Mouse (Mus musculus): ENCODE measurements around the gene Adamtsl4. TPM values are rescaled to one million over a fixed set of nuclear protein-coding genes. Genes with fewer than 3 reads are reported as not detected.
"Not testable (repeated sequence)": the region's sequence is repeated elsewhere in the genome, so short reads cannot be mapped to it uniquely, and the experiment has no call there.

Gene Adamtsl4
- polyA plus RNA-seq, 1 experiment from 2014 or later, result 1.0 TPM

DNA sequence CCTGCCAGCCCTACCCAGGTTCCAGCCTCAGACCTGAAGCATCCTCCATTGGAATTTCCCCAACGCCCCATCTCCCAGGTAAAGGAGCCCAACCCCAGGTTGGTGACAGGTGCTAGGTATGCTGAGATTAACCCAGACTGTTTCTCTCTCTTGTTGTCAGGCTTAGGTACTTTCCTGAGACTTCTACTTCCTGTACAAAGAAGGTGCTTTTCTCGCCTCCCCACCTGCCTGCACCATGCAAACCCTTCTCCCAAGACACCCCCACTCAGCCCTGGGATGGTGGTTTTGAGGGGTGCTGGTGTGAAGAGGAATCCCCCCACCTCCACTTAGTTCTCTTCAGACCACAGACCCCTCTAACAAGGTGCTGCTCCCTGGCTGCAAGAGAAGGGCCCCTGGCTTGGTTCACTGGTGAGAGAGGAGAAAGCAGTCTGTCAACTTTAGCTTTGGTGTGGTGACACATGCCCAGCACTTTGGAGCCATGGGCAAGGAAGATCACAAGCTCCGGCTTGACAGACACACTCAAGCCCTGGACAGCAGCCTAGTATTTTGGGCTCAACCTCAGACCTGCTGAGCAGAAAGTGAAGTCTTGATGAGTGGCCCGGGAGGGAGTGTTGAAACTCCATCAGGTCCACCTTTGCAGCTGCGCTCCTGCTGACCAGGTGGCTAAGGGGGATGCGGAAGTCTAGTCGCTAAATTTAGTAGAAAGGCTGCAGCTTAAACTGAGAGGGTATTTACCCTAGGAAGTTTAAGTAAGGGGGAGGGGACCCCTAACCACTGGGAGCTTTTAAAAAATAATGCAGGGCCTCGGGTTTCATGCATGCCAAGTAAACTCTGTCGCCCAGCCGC is 14.6 kb downstream of the Adamtsl4 start:
- peaks cover 38% of the 10 kb centered on the region for H3K4me1 ChIP-seq (replicated peaks)
- no peaks in the 10 kb centered on the region for H3K27me3 ChIP-seq
- H3K36me3 ChIP-seq, result peaks cover 34% of the 10 kb centered on the region
- ATAC-seq (ENCODE audit: low FRiP score), result no peak
- 62% methylated on average over 10 of the region's 10 CpGs for WGBS
- 0 out of 2 replicates have a peak overlapping the region, but pooled peaks have one; percentile 35 for H3K27ac ChIP-seq
- H3K9ac ChIP-seq, result 0 out of 2 replicates have a peak overlapping the region, but pooled peaks have one; percentile 46
- H3K4me3 ChIP-seq, result no peak overlapping the region
- no peaks in the 10 kb centered on the region for H3K9me3 ChIP-seq
- H3K4me2 ChIP-seq, result no peak overlapping the region

DNA sequence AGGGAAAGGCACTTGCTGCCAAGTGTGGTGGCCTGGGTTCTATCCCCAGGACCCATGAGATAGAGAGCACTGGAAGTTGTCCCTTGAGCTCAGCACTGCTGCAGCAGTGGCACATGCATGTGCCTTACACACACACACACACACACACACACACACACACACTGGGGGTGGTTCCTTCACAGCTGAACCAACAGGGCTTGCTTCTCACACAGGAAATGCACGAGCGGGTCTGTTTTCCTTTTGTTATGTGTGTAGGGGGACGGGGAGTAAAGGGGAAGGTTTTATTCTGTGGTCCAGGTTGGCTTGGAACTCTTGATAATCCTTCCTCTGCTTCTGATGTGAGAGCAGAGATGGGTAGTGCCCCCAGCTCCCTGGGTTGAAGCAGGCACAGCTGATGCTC is 15.3 kb downstream of the Adamtsl4 start:
- Histone ChIP-seq H3K4me2 (no peak overlapping the region), H3K9ac (0 out of 2 replicates have a peak overlapping the region, but pooled peaks have one; percentile 46), H3K9me3 (no peaks in the 10 kb centered on the region), H3K4me1 (replicated peaks) (peaks cover 44% of the 10 kb centered on the region), H3K4me3 (no peak overlapping the region), H3K36me3 (peaks cover 34% of the 10 kb centered on the region), H3K27ac (no peak overlapping the region), H3K27me3 (no peaks in the 10 kb centered on the region)
- ATAC-seq (ENCODE audit: low FRiP score), result no peak
- WGBS, result 69% methylated on average over 3 of the region's 3 CpGs

DNA sequence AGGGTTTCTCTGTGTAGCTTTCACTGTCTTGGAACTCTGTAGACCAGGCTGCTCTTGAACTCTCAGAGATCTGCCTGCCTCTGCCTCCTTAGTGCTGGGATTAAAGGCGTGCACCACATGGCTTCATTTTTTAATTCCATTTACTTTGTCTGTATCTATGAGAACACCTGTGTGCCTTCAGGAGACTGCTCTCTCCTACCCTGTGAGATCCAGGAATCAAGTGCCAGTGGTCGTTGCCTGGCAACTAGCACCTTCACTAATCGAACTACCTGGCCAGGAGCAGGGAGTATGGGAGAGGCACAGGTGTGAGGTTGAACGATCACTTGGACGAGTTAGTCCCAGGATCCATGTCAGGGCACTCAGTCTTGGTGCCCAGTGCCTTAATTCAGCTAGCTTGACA is 16.5 kb downstream of the Adamtsl4 start:
- H3K36me3 ChIP-seq, result peaks cover 28% of the 10 kb centered on the region
- H3K27ac ChIP-seq, result no peak overlapping the region
- no peaks in the 10 kb centered on the region for H3K9me3 ChIP-seq
- no peak overlapping the region for H3K9ac ChIP-seq
- H3K4me3 ChIP-seq, result no peak overlapping the region
- H3K27me3 ChIP-seq, result no peaks in the 10 kb centered on the region
- peaks cover 57% of the 10 kb centered on the region for H3K4me1 ChIP-seq (replicated peaks)
- no peak for ATAC-seq (ENCODE audit: low FRiP score)
- 95% methylated on average over 5 of the region's 5 CpGs for WGBS
- no peak overlapping the region for H3K4me2 ChIP-seq

- H3K9me3 ChIP-seq; ATAC-seq (ENCODE audit: low FRiP score); H3K9ac ChIP-seq; H3K27ac ChIP-seq; H3K4me3 ChIP-seq; H3K27me3 ChIP-seq; H3K4me2 ChIP-seq: not testable (repeated sequence)
- Histone ChIP-seq H3K4me1 (replicated peaks) (peaks cover 58% of the 10 kb centered on the region), H3K36me3 (peaks cover 29% of the 10 kb centered on the region)
- over 99% methylated on average over 3 of the region's 3 CpGs for WGBS
Observed at GRCm38 (mm10) chr3:95670419-95670818, 17.3 kb downstream of the Adamtsl4 start.

- ATAC-seq (ENCODE audit: low FRiP score), result no peak
- Histone ChIP-seq H3K4me1 (replicated peaks) (peaks cover 56% of the 10 kb centered on the region), H3K36me3 (peaks cover 39% of the 10 kb centered on the region), H3K9ac (no peak overlapping the region), H3K27me3 (no peaks in the 10 kb centered on the region), H3K4me3 (no peak overlapping the region), H3K9me3 (no peaks in the 10 kb centered on the region), H3K27ac (no peak overlapping the region), H3K4me2 (no peak overlapping the region)
- WGBS, result 92% methylated on average over 3 of the region's 3 CpGs
Observed at GRCm38 (mm10) chr3:95669309-95669665, 18.4 kb downstream of the Adamtsl4 start.

- Histone ChIP-seq H3K9ac (no peak overlapping the region), H3K9me3 (no peaks in the 10 kb centered on the region), H3K27ac (peak overlapping the region; percentile 75), H3K4me2 (no peak overlapping the region), H3K27me3 (no peaks in the 10 kb centered on the region), H3K4me3 (no peak overlapping the region), H3K4me1 (replicated peaks) (peaks cover 56% of the 10 kb centered on the region), H3K36me3 (peaks cover 39% of the 10 kb centered on the region)
- whole genome bisulfite sequencing, result 82% methylated on average over 7 of the region's 7 CpGs
- no peak for ATAC-seq (ENCODE audit: low FRiP score)
Observed at GRCm38 (mm10) chr3:95668589-95669308, 19.0 kb downstream of the Adamtsl4 start.

DNA sequence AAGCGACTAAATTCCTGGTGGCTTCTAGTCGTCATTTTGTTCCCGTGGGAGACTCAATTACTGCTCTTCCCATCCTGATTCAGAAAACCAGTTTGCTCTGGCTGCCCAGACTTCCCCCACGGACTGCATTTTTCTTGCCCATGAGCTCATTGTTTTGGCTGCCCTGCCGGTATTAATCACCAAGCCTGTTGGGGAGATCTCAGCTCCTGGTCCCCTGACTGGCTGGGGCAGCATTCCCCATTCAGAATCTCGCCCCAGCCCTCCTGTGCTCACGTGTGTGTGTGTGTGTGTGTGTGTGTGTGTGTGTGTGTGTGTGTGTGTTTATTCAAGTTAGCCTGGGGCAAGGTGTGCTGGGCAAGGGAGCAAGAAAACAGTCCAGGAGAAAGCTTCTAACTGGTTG is 19.7 kb downstream of the Adamtsl4 start:
- Histone ChIP-seq H3K4me2 (no peak overlapping the region), H3K27me3 (no peaks in the 10 kb centered on the region), H3K27ac (peak overlapping the region; percentile 75), H3K36me3 (peaks cover 39% of the 10 kb centered on the region), H3K9ac (peak overlapping the region; percentile 19; the same call in 1 of the 2 replicates), H3K9me3 (no peaks in the 10 kb centered on the region), H3K4me3 (no peak overlapping the region), H3K4me1 (replicated peaks) (peaks cover 55% of the 10 kb centered on the region)
- WGBS, result 25% methylated on average over 7 of the region's 7 CpGs
- ATAC-seq (ENCODE audit: low FRiP score), result peak; percentile 41; the same call in 1 of the 2 replicates

GRCm38 (mm10) chr3:95667521-95667920 is 20.2 kb downstream of the Adamtsl4 start:
- Histone ChIP-seq H3K36me3 (peaks cover 39% of the 10 kb centered on the region), H3K4me1 (replicated peaks) (peaks cover 57% of the 10 kb centered on the region), H3K9ac (peak overlapping the region; percentile 19; the same call in 1 of the 2 replicates), H3K27me3 (no peaks in the 10 kb centered on the region), H3K4me2 (no peak overlapping the region), H3K4me3 (no peak overlapping the region), H3K9me3 (no peaks in the 10 kb centered on the region), H3K27ac (peak overlapping the region; percentile 75)
- no peak for ATAC-seq (ENCODE audit: low FRiP score)
- WGBS, result 63% methylated on average over 4 of the region's 4 CpGs

DNA sequence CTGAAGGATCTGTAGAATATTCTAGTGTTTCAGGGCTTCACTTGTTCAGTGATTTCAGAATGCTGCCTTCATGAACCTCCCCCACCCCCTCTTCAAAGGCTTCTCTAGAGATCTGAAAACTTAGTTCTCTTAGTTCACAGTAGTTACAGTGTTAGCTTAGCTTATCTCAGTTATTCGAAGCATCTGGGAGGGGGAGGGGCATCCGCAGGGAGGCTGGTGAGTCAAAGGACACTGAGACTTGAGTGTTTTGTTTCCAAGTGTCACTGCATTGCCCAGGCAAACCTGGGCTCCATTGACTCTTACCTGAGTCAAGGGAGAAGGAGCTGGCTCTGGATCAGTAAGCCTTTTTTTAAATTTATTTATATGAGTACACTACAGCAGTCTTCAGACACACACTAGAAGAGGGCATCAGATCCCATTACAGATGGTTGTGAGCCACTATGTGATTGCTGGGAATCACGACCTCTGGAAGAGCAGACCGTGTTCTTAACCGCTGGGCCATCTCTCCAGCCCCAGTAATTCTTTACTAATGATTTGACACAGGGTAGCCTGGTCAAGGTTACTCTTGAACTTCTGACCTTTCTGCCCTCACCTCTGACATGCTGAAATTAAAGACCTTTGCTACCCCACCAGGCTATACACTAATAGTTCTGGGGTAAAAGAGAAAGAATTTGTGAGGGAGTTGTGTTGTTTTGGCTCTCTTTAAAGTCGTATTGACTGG is 21.4 kb downstream of the Adamtsl4 start:
- WGBS, result 60% methylated on average over 6 of the region's 6 CpGs
- no peaks in the 10 kb centered on the region for H3K9me3 ChIP-seq
- H3K27me3 ChIP-seq, result no peaks in the 10 kb centered on the region
- H3K36me3 ChIP-seq, result peaks cover 47% of the 10 kb centered on the region
- no peak overlapping the region for H3K4me3 ChIP-seq
- H3K27ac ChIP-seq, result peak overlapping the region; percentile 14; the same call in 1 of the 2 replicates
- H3K4me1 ChIP-seq (replicated peaks), result peaks cover 67% of the 10 kb centered on the region
- H3K4me2 ChIP-seq, result no peak overlapping the region
- no peak overlapping the region for H3K9ac ChIP-seq
- no peak for ATAC-seq (ENCODE audit: low FRiP score)

DNA sequence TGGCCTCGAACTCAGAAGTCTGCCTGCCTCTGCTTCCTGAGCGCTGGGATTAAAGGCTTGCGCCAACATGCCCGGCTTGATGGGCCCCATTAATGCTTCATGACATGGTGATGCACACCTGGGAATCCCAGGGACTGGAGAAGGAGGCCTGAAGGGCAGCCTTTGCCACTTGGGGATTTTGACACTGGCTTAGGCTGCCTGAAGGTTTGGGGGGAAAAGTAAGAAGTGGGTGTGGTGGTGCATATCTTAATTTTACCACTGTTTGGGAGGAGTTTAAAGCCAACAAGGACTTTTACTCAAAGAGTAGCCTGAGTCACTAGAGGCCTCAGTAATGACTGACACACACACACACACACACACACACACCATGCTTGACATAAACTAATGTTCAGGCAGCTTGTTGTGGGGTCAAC is 22.8 kb downstream of the Adamtsl4 start:
- H3K9me3 ChIP-seq, result no peaks in the 10 kb centered on the region
- H3K36me3 ChIP-seq, result peaks cover 55% of the 10 kb centered on the region
- no peak overlapping the region for H3K4me2 ChIP-seq

DNA sequence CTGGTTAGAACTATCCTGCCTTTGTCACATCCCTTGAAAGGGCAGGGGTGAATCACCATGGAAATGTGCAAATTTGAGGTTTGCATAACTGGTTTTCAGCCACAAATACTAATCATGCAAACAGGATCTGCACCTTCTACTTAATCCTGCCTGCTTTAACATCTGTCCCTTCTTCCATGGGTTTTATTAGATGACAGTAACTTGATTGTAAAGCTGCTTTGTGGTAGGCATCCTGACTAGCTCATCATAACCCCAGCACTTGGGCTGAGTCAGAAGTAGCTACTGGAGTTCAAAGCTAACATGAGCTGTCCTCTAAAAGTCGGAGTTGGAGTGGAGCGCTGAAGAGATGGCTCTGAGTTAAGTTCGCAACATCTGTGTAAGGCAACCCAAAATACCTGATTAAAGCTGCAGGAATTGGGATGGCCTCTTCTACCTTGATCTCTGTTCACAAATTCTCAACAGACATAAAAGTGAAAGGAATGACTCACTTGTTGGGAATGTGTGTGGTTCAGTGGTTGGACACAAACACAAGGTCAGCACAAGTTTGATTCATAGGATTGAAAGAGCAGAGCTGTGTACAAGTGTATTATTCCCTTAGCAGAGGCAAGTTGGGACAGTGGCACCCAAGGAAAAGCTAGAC is 23.6 kb downstream of the Adamtsl4 start:
- no peak overlapping the region for H3K9ac ChIP-seq
- no peak for ATAC-seq (ENCODE audit: low FRiP score)
- H3K27ac ChIP-seq, result no peak overlapping the region; the same call in 1 of the 2 replicates
- peaks cover 48% of the 10 kb centered on the region for H3K36me3 ChIP-seq
- no peaks in the 10 kb centered on the region for H3K27me3 ChIP-seq
- H3K4me2 ChIP-seq, result no peak overlapping the region
- WGBS, result 98% methylated on average over 3 of the region's 3 CpGs
- peaks cover 77% of the 10 kb centered on the region for H3K4me1 ChIP-seq (replicated peaks)
- H3K4me3 ChIP-seq, result no peak overlapping the region
- H3K9me3 ChIP-seq, result no peaks in the 10 kb centered on the region

More for the DNA sequence above, 22.8 kb downstream of the Adamtsl4 start:
- no peak overlapping the region for H3K9ac ChIP-seq
- H3K4me3 ChIP-seq, result no peak overlapping the region
- H3K27ac ChIP-seq, result no peak overlapping the region
- 90% methylated on average over 4 of the region's 4 CpGs for WGBS
- no peaks in the 10 kb centered on the region for H3K27me3 ChIP-seq
- peaks cover 77% of the 10 kb centered on the region for H3K4me1 ChIP-seq (replicated peaks)
- no peak for ATAC-seq (ENCODE audit: low FRiP score)

Data from hindbrain, embryonic 13.5 days (tissue).